Mouse (Mus musculus) embryonic facial prominence, embryonic 11.5 days (tissue): ENCODE data around the gene Fam161b. TPM values are rescaled to one million over a fixed set of nuclear protein-coding genes. Genes with fewer than 3 reads are reported as not detected.

ENCODE experiments used
- ATAC-seq: fragments of 200-750 bp; cut with Nextera tagmentation; replicated peaks from 2 replicates; pipeline ENCODE4 v1.8.0; 2017; ENCODE audit warnings: low read depth; ENCODE audit not compliant: insufficient number of reproducible peaks, low FRiP score, low TSS enrichment
- DNase-seq: peaks from one replicate; pipeline ENCODE4 v3.0.0-alpha.2; 2015; ENCODE audit warnings: low spot score
- H3K27ac ChIP-seq: fragments of 300-500 bp; sonication (generic); replicated peaks from 2 replicates; pipeline ENCODE4 v1.5.1; 2014; ENCODE audit warnings: mild to moderate bottlenecking, low read depth, low read length, control low read depth
- H3K27me3 ChIP-seq: fragments of 300-500 bp; sonication (generic); 2 replicates; pipeline ENCODE4 v1.6.1; 2014; ENCODE audit warnings: mild to moderate bottlenecking, low read length, moderate library complexity, mixed read lengths; ENCODE audit not compliant: control insufficient read depth, insufficient read depth
- H3K36me3 ChIP-seq: fragments of 300-500 bp; sonication (generic); replicated peaks from 2 replicates; pipeline ENCODE4 v1.6.1; 2014; ENCODE audit warnings: low read depth, mild to moderate bottlenecking, low read length, moderate library complexity, mixed read lengths; ENCODE audit not compliant: control insufficient read depth, insufficient read depth
- H3K4me1 ChIP-seq: fragments of 300-500 bp; sonication (generic); 2 replicates; pipeline ENCODE4 v1.6.1; 2014; ENCODE audit warnings: low read length, mixed read lengths; ENCODE audit not compliant: control insufficient read depth, insufficient read depth
- H3K4me2 ChIP-seq: fragments of 300-500 bp; sonication (generic); 2 replicates; pipeline ENCODE4 v1.6.1; 2014; ENCODE audit warnings: low read depth, mild to moderate bottlenecking, control low read depth, low read length, moderate library complexity
- H3K4me3 ChIP-seq: fragments of 300-500 bp; sonication (generic); 2 replicates; pipeline ENCODE4 v1.5.1; 2014; ENCODE audit warnings: low read depth, low read length, control low read depth
- H3K9ac ChIP-seq: fragments of 300-500 bp; sonication (generic); replicated peaks from 2 replicates; pipeline ENCODE4 v1.6.1; 2014; ENCODE audit warnings: mild to moderate bottlenecking, control low read depth, low read length
- H3K9me3 ChIP-seq: fragments of 300-500 bp; sonication (generic); replicated peaks from 2 replicates; pipeline ENCODE4 v1.6.1; 2016; ENCODE audit warnings: mild to moderate bottlenecking, low read length, inconsistent platforms, mixed read lengths; ENCODE audit not compliant: control insufficient read depth
- WGBS: fragments of 180-500 bp; shearing (Covaris S2); extraction: QIAGEN DNeasy Blood & Tissue Kit; methylation state at CpG from one replicate; pipeline ENCODE4 v1.1.7; 2014; 5-methylcytosine and 5-hydroxymethylcytosine counted together
- polyA plus RNA-seq: library from polyadenylated mRNA; unstranded; fragments of >200 nt; fragmentation: Nextera tagmentation; extraction: Ambion mirVana; gene quantifications from 2 replicates; pipeline ENCODE4 v1.2.1, GENCODE M21; 2014

Gene Fam161b
- polyA plus RNA-seq, 1 experiment from 2014 or later, result 3.3 TPM

DNA sequence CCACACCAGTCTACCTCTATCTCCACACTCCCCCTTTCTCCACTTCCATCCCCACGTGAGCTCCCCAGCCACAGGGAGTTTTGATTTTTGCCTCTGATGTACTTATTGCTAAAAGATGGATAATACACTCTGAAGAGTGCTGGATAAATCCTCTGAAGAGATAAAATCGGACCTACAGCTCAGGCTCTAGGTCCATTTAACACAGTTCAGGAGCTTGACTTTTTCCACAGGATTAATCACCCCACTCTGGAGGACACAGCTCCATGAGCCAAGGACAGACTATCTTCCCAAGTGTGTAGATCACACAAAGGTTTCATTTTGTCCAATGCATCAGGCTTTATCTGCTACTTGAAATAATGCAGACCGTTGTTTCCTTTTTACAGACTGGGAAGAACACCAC is 38.4 kb upstream of the Fam161b start:
- no peak for ATAC-seq
- H3K9me3 ChIP-seq, result no peaks in the 10 kb centered on the region

GRCm38 (mm10) chr12:84399663-84400062 is 38.0 kb upstream of the Fam161b start:
- DNase-seq (no peak), ATAC-seq (no peak)
- H3K36me3 ChIP-seq, result no peaks in the 10 kb centered on the region
- H3K9me3 ChIP-seq, result no peaks in the 10 kb centered on the region
- no peak overlapping the region for H3K4me3 ChIP-seq
- no peak overlapping the region for H3K27ac ChIP-seq
- no peaks in the 10 kb centered on the region for H3K27me3 ChIP-seq
- 77% methylated on average over 9 of the region's 9 CpGs for WGBS
- H3K9ac ChIP-seq, result no peak overlapping the region
- H3K4me2 ChIP-seq, result no peak overlapping the region
- H3K4me1 ChIP-seq, result no peaks in the 10 kb centered on the region

More for the DNA sequence above, 38.4 kb upstream of the Fam161b start:
- Histone ChIP-seq H3K4me3 (no peak overlapping the region), H3K27ac (no peak overlapping the region), H3K4me2 (no peak overlapping the region), H3K27me3 (no peaks in the 10 kb centered on the region), H3K4me1 (no peaks in the 10 kb centered on the region), H3K9ac (no peak overlapping the region), H3K36me3 (no peaks in the 10 kb centered on the region)
- DNase-seq, result no peak
- WGBS, result 83% methylated on average over 3 of the region's 3 CpGs

DNA sequence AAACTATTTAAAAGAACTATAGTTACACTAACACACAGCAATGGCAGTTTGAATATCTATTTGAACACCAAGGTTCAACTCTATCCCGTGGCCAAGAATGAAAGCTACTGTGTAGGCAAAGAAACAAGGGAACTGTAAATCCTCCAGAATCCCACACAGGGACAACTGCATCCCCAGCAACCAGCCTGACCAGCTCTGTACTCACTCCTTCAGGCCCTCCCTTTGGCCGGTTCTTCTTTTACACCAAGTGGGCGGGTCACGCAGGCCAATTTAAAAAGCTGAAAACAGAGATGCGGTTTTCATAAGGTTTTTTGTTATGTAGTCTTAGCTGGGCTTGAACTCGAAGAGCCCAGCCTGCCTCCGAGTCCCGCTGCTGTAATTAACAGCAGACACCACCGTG is 37.5 kb upstream of the Fam161b start:
- H3K27me3 ChIP-seq, result no peaks in the 10 kb centered on the region
- no peak overlapping the region for H3K27ac ChIP-seq
- H3K36me3 ChIP-seq, result no peaks in the 10 kb centered on the region
- 66% methylated on average over 9 of the region's 9 CpGs for WGBS
- H3K4me2 ChIP-seq, result no peak overlapping the region
- H3K9me3 ChIP-seq, result no peaks in the 10 kb centered on the region
- H3K4me3 ChIP-seq, result no peak overlapping the region
- DNase-seq, result no peak
- ATAC-seq, result no peak
- H3K4me1 ChIP-seq, result no peaks in the 10 kb centered on the region
- H3K9ac ChIP-seq, result no peak overlapping the region

DNA sequence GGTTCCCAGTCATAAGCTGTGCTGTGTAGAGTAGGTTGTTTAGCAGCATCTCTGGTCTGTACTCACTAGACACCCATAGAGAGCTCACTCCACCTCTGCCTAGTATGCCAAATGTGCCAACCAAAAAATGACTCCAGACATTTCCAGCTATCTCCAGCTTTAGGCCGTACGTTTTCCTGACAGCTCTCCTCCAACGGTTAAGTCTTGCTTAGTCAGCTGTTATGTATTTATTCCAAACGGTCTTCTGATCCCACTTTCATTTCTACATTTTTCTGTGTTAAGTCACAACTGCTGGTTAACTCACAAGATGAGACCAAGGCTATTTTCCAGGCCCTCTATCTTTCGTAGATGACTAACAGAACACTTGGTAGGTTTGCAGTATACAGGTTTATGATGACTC is 37.0 kb upstream of the Fam161b start:
- ATAC-seq, result no peak
- H3K9me3 ChIP-seq, result no peaks in the 10 kb centered on the region
- no peaks in the 10 kb centered on the region for H3K27me3 ChIP-seq
- H3K4me3 ChIP-seq, result no peak overlapping the region
- H3K36me3 ChIP-seq, result no peaks in the 10 kb centered on the region
- H3K27ac ChIP-seq, result no peak overlapping the region
- no peaks in the 10 kb centered on the region for H3K4me1 ChIP-seq
- H3K4me2 ChIP-seq, result no peak overlapping the region
- no peak for DNase-seq
- H3K9ac ChIP-seq, result no peak overlapping the region
- 83% methylated on average over 5 of the region's 5 CpGs for WGBS

- H3K4me3 ChIP-seq, result no peak overlapping the region
- ATAC-seq, result no peak
- no peak overlapping the region for H3K27ac ChIP-seq
- no peaks in the 10 kb centered on the region for H3K36me3 ChIP-seq
- DNase-seq, result no peak
- no peaks in the 10 kb centered on the region for H3K9me3 ChIP-seq
- no peaks in the 10 kb centered on the region for H3K4me1 ChIP-seq
- no peak overlapping the region for H3K4me2 ChIP-seq
- H3K9ac ChIP-seq, result no peak overlapping the region
- no peaks in the 10 kb centered on the region for H3K27me3 ChIP-seq
Observed at GRCm38 (mm10) chr12:84397685-84398084, 36.1 kb upstream of the Fam161b start.

GRCm38 (mm10) chr12:84396947-84397679 is 35.5 kb upstream of the Fam161b start:
- Histone ChIP-seq H3K9ac (no peak overlapping the region), H3K27me3 (no peaks in the 10 kb centered on the region), H3K4me2 (no peak overlapping the region), H3K4me1 (no peaks in the 10 kb centered on the region), H3K27ac (no peak overlapping the region), H3K36me3 (no peaks in the 10 kb centered on the region), H3K4me3 (no peak overlapping the region), H3K9me3 (no peaks in the 10 kb centered on the region)
- ATAC-seq (peak; percentile 56; the same call in 1 of the 2 replicates), DNase-seq (no peak)
- 84% methylated on average over 14 of the region's 14 CpGs for WGBS

GRCm38 (mm10) chr12:84393847-84394246 is 32.2 kb upstream of the Fam161b start:
- H3K4me1 ChIP-seq, result no peaks in the 10 kb centered on the region
- no peaks in the 10 kb centered on the region for H3K9me3 ChIP-seq
- no peaks in the 10 kb centered on the region for H3K36me3 ChIP-seq
- H3K4me2 ChIP-seq, result no peak overlapping the region
- H3K9ac ChIP-seq, result no peak overlapping the region
- WGBS, result 93% methylated on average over 5 of the region's 5 CpGs
- no peaks in the 10 kb centered on the region for H3K27me3 ChIP-seq
- H3K4me3 ChIP-seq, result no peak overlapping the region
- H3K27ac ChIP-seq, result no peak overlapping the region
- ATAC-seq, result no peak
- no peak for DNase-seq

- WGBS, result 98% methylated on average over 4 of the region's 4 CpGs
- no peaks in the 10 kb centered on the region for H3K27me3 ChIP-seq
- no peak overlapping the region for H3K4me3 ChIP-seq
- H3K27ac ChIP-seq, result no peak overlapping the region
- no peak for DNase-seq
- H3K9me3 ChIP-seq, result no peaks in the 10 kb centered on the region
- no peak for ATAC-seq
- H3K36me3 ChIP-seq, result no peaks in the 10 kb centered on the region
- no peak overlapping the region for H3K4me2 ChIP-seq
- no peaks in the 10 kb centered on the region for H3K4me1 ChIP-seq
- no peak overlapping the region for H3K9ac ChIP-seq
Observed at GRCm38 (mm10) chr12:84392681-84393080, 31.0 kb upstream of the Fam161b start.
